Mouse (Mus musculus) 3134 (cell line): Measurements from ENCODE around the gene Blvrb.

Source experiments
- DNase-seq: peaks from one replicate; pipeline ENCODE4 v3.0.0-alpha.2; 2011; ENCODE audit warnings: low spot score; ENCODE audit not compliant: insufficient read length; ENCODE audit errors: extremely low read depth

Gene Blvrb

GRCm38 (mm10) chr7:27508648-27509005 lies 60.8 kb downstream of the Blvrb start:
- DNase-seq, result no peak

DNA sequence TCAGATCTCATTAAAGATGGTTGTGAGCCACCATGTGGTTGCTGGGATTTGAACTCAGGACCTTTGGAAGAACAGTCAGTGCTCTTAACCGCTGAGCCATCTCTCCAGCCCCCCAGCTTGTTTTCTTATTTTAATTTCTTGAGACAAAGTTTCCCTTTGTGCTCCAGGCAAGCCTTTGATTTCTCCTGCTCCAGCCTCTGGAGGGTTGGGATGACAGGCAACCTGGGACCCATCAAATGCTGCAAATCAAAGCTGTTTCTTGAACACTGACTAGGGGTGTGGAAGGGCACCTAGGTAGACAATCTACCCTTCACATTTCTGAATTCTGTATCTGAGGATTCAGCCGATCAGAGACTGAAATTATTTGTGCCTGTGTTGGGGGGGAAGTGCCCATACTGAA lies 63.0 kb downstream of the Blvrb start:
- DNase-seq, result no peak

DNA sequence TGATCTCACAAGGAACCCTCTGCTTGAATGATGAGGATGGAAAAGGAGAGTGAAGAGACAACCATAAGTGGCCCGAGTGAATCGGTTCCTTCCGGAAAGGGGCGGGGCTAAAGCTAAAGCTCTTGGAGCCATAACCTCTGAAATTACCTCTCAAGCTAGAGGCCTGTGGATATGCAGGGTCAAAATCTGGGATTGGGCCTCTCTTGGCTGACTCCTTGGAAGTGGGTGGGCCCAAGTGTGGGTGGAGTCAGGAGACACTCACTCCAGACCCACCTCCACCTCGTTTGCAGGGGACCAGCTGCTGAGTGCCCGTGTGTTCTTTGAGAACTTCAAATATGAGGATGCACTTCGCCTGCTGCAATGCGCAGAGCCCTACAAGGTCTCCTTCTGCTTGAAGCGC lies 67.2 kb downstream of the Blvrb start:
- no peak for DNase-seq
